Mouse (Mus musculus): ENCODE measurements around the gene Gramd4. TPM values are rescaled to one million over a fixed set of nuclear protein-coding genes. Genes with fewer than 3 reads are reported as not detected.
"Not testable (repeated sequence)": the region's sequence is repeated elsewhere in the genome, so short reads cannot be mapped to it uniquely, and the experiment has no call there.

Gene Gramd4
- polyA plus RNA-seq, 1 experiment from 2014 or later: 56.8 TPM

DNA sequence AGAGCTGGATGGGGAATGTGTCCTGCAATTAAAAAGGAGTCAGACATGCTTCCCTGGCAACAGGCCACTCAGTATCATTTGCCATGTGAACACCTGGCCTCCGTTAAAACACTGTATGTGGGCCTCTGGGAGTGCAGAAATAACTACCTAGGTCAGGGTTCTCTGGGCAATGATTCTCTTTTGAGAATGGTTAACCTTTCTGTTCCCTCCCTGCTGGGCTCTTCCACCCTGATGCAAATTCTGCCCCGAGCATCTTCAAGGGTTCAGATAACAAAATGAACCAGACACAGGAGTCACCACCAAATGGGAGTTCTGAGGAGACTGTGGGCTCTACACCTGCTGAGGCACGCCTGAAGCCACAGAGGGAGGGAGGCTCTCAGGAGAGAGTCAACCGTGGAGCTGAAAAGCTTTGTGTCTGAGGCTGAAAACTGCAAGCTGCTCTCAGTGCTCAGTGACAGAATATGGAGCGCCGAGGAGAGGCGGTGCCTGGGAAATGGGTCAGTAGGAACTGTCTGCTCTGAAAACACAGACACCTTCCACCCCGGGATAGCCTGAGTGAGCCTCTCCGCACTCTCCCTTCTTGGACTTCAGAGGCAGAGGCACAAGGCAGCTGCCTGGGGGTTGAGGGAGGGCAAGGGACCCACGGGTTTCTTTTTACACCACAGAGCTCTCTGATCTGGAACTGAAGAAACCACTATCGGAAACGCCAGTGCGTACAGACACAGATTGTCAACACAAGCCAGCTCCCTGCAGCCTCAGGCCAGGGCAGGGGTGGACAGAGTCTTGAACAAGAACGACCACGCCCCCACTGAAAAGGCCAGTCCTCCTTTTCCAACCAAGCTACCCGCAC is 115.9 kb downstream of the Gramd4 start:
- Histone ChIP-seq H3K4me2 (ENCODE audit: low read length) (no peak overlapping the region), H3K9ac (replicated peaks; ENCODE audit: low read depth, low read length) (no peak overlapping the region), H3K4me3 (replicated peaks; ENCODE audit: low read length) (no peak overlapping the region), H3K36me3 (ENCODE audit: control insufficient read depth, insufficient read depth) (no peaks in the 10 kb centered on the region), H3K4me1 (replicated peaks; ENCODE audit: control insufficient read depth, insufficient read depth, low read length) (peaks cover 14% of the 10 kb centered on the region), H3K9me3 (ENCODE audit: control insufficient read depth, low read length) (no peaks in the 10 kb centered on the region), H3K27ac (ENCODE audit: low read length) (no peak overlapping the region), H3K27me3 (replicated peaks; ENCODE audit: control insufficient read depth, insufficient read depth, low read length) (no peaks in the 10 kb centered on the region)
- WGBS: 44% methylated on average over 16 of the region's 16 CpGs
- ATAC-seq: no peak

- 82% methylated on average over 3 of the region's 3 CpGs for WGBS
- H3K27me3 ChIP-seq (replicated peaks; ENCODE audit: control insufficient read depth, insufficient read depth, low read length): no peaks in the 10 kb centered on the region
- no peaks in the 10 kb centered on the region for H3K36me3 ChIP-seq (ENCODE audit: control insufficient read depth, insufficient read depth)
- no peak for ATAC-seq
- H3K4me1 ChIP-seq (replicated peaks; ENCODE audit: control insufficient read depth, insufficient read depth, low read length): peaks cover 6% of the 10 kb centered on the region; the same call in 1 of the 2 replicates
- no peak overlapping the region for H3K27ac ChIP-seq (ENCODE audit: low read length)
- H3K4me2 ChIP-seq (ENCODE audit: low read length): no peak overlapping the region
- no peak overlapping the region for H3K4me3 ChIP-seq (replicated peaks; ENCODE audit: low read length)
- no peak overlapping the region for H3K9ac ChIP-seq (replicated peaks; ENCODE audit: low read depth, low read length)
- H3K9me3 ChIP-seq (ENCODE audit: control insufficient read depth, low read length): no peaks in the 10 kb centered on the region
These were observed 118.0 kb downstream of the Gramd4 start for GRCm38 (mm10) chr15:86175253-86176050.

- WGBS: 89% methylated on average over 10 of the region's 10 CpGs
- Histone ChIP-seq H3K4me1 (replicated peaks; ENCODE audit: control insufficient read depth, insufficient read depth, low read length) (peaks cover 6% of the 10 kb centered on the region; the same call in 1 of the 2 replicates), H3K4me2 (ENCODE audit: low read length) (no peak overlapping the region)
These were observed 118.7 kb downstream of the Gramd4 start for GRCm38 (mm10) chr15:86176166-86176565.

DNA sequence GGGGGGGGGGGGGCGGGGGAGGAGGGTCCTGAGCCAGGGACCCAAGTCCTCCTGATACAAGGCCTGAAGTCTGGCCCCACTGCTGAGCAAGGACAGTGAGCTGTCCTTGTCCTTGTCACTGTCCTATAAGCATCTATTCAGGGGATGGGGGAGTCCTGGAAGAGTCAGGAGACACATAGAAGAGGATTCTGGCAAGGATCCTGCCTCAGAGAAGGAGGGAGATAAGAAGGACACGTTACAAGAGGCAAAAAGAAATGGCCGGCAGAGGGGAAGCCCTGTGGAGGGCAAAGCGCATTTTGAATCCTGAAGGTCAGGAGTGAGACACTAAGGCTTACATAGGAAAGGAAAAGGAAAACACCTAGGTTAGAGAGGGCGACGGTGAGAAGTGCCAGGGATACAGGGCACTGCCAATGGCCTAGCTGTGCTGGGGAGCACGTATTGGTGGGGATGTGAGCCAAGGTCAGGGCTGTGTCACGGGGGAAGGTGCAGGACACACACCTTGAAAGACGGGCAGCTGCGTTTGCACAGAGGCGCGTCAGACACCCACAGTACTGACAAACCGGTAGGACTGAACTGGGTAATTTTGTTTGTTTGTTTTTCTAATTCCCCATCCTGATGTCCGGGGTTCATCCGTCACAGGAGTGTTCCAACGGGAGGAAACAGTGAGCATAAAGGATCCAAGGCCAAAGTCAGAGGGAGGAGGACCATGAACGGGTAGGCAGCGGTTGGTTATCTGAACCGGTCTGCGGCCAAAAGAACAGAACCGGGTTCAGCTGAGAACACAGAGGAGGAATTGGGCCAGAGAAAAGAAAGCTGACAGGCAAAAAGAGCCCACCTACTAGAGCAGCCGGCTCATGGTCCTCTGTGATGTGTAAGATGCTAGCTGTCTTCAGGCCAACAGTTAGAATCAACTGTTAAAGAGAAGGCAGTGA is 119.5 kb downstream of the Gramd4 start:
- no peaks in the 10 kb centered on the region for H3K27me3 ChIP-seq (replicated peaks; ENCODE audit: control insufficient read depth, insufficient read depth, low read length)
- H3K4me2 ChIP-seq (ENCODE audit: low read length): no peak overlapping the region
- 86% methylated on average over 21 of the region's 22 CpGs for WGBS
- no peak; the same call in 1 of the 2 replicates for ATAC-seq
- no peak overlapping the region for H3K27ac ChIP-seq (ENCODE audit: low read length)
- H3K4me3 ChIP-seq (replicated peaks; ENCODE audit: low read length): no peak overlapping the region
- no peaks in the 10 kb centered on the region for H3K9me3 ChIP-seq (ENCODE audit: control insufficient read depth, low read length)
- no peaks in the 10 kb centered on the region for H3K36me3 ChIP-seq (ENCODE audit: control insufficient read depth, insufficient read depth)
- peaks cover 9% of the 10 kb centered on the region for H3K4me1 ChIP-seq (replicated peaks; ENCODE audit: control insufficient read depth, insufficient read depth, low read length)
- H3K9ac ChIP-seq (replicated peaks; ENCODE audit: low read depth, low read length): no peak overlapping the region

More at GRCm38 (mm10) chr15:86176166-86176565, 118.7 kb downstream of the Gramd4 start:
- Histone ChIP-seq H3K36me3 (ENCODE audit: control insufficient read depth, insufficient read depth) (no peaks in the 10 kb centered on the region), H3K9me3 (ENCODE audit: control insufficient read depth, low read length) (no peaks in the 10 kb centered on the region), H3K4me3 (replicated peaks; ENCODE audit: low read length) (no peak overlapping the region), H3K27me3 (replicated peaks; ENCODE audit: control insufficient read depth, insufficient read depth, low read length) (no peaks in the 10 kb centered on the region), H3K9ac (replicated peaks; ENCODE audit: low read depth, low read length) (no peak overlapping the region), H3K27ac (ENCODE audit: low read length) (no peak overlapping the region)
- no peak for ATAC-seq

- H3K9me3 ChIP-seq (ENCODE audit: control insufficient read depth, low read length); H3K36me3 ChIP-seq (ENCODE audit: control insufficient read depth, insufficient read depth); H3K27me3 ChIP-seq (replicated peaks; ENCODE audit: control insufficient read depth, insufficient read depth, low read length); H3K4me3 ChIP-seq (replicated peaks; ENCODE audit: low read length); H3K4me2 ChIP-seq (ENCODE audit: low read length); H3K9ac ChIP-seq (replicated peaks; ENCODE audit: low read depth, low read length); ATAC-seq; H3K27ac ChIP-seq (ENCODE audit: low read length): not testable (repeated sequence)
- H3K4me1 ChIP-seq (replicated peaks; ENCODE audit: control insufficient read depth, insufficient read depth, low read length): peaks cover 15% of the 10 kb centered on the region
- 78% methylated on average over 2 of the region's 2 CpGs for whole genome bisulfite sequencing
These were observed 120.3 kb downstream of the Gramd4 start for GRCm38 (mm10) chr15:86177703-86178251.

DNA sequence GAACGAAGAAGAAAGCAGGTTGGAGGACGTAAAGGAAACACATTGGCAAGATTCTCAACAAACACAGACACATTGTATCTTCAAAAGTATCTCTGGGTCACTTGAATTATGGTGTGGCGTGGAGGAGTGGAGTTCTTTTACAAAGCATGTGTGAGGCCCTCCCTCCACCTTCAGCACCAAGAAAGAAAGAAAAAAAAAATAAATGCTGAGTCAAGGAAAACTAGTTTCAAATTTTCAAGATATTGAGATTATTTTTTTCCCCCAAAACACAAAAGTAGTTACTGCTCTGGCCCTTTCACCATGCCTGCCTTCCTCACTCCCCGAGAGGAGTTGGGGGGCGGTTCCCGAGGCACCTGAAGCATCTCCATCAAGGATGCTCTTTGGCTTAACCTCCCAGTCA is 121.1 kb downstream of the Gramd4 start:
- H3K4me1 ChIP-seq (replicated peaks; ENCODE audit: control insufficient read depth, insufficient read depth, low read length): peaks cover 11% of the 10 kb centered on the region
- ATAC-seq: no peak
- H3K4me2 ChIP-seq (ENCODE audit: low read length): no peak overlapping the region
- no peak overlapping the region for H3K9ac ChIP-seq (replicated peaks; ENCODE audit: low read depth, low read length)
- H3K36me3 ChIP-seq (ENCODE audit: control insufficient read depth, insufficient read depth): no peaks in the 10 kb centered on the region
- H3K9me3 ChIP-seq (ENCODE audit: control insufficient read depth, low read length): no peaks in the 10 kb centered on the region
- no peak overlapping the region for H3K4me3 ChIP-seq (replicated peaks; ENCODE audit: low read length)
- H3K27me3 ChIP-seq (replicated peaks; ENCODE audit: control insufficient read depth, insufficient read depth, low read length): no peaks in the 10 kb centered on the region
- WGBS: 90% methylated on average over 6 of the region's 6 CpGs
- no peak overlapping the region for H3K27ac ChIP-seq (ENCODE audit: low read length)

DNA sequence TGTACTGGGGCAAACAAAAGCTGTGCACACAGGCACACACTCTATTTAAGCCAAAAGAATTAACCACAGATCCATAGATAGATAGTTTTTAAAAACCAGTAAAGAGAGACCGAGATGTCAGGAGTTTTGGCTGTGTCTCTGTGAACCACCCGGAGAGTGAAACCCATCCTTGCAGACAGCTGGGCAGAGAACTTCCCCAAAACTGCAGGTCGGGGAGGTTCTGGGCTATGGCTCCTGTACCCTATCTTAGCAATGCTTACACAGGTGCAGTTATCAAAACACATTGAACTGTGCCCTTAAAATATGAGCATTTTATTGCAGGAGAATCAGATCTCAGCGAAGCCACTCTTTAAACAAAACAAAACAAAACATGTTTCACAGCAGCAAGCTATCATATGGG is 122.9 kb downstream of the Gramd4 start:
- H3K9me3 ChIP-seq (ENCODE audit: control insufficient read depth, low read length): no peaks in the 10 kb centered on the region
- no peaks in the 10 kb centered on the region for H3K36me3 ChIP-seq (ENCODE audit: control insufficient read depth, insufficient read depth)
- no peak overlapping the region for H3K4me3 ChIP-seq (replicated peaks; ENCODE audit: low read length)
- H3K9ac ChIP-seq (replicated peaks; ENCODE audit: low read depth, low read length): no peak overlapping the region
- no peak overlapping the region for H3K4me2 ChIP-seq (ENCODE audit: low read length)
- ATAC-seq: no peak
- 82% methylated on average over 4 of the region's 4 CpGs for WGBS
- H3K4me1 ChIP-seq (replicated peaks; ENCODE audit: control insufficient read depth, insufficient read depth, low read length): peaks cover 22% of the 10 kb centered on the region
- no peaks in the 10 kb centered on the region for H3K27me3 ChIP-seq (replicated peaks; ENCODE audit: control insufficient read depth, insufficient read depth, low read length)
- H3K27ac ChIP-seq (ENCODE audit: low read length): no peak overlapping the region

- H3K9me3 ChIP-seq (ENCODE audit: control insufficient read depth, low read length); ATAC-seq; H3K4me2 ChIP-seq (ENCODE audit: low read length); H3K27ac ChIP-seq (ENCODE audit: low read length); H3K27me3 ChIP-seq (replicated peaks; ENCODE audit: control insufficient read depth, insufficient read depth, low read length); H3K4me3 ChIP-seq (replicated peaks; ENCODE audit: low read length); H3K36me3 ChIP-seq (ENCODE audit: control insufficient read depth, insufficient read depth); H3K9ac ChIP-seq (replicated peaks; ENCODE audit: low read depth, low read length): not testable (repeated sequence)
- 88% methylated on average over 3 of the region's 3 CpGs for WGBS
- peaks cover 27% of the 10 kb centered on the region for H3K4me1 ChIP-seq (replicated peaks; ENCODE audit: control insufficient read depth, insufficient read depth, low read length)
These were observed 123.8 kb downstream of the Gramd4 start for GRCm38 (mm10) chr15:86181321-86181720.
